In genomic region chr5:130144334-130145312, GRCm38 (mm10) we compare ENCODE assay signal across 8 mouse cellular contexts. TPM values are rescaled to one million over a fixed set of nuclear protein-coding genes. Genes with fewer than 3 reads are reported as not detected.
DNase-seq lines count a peak whose midpoint lies in the region; ATAC-seq and TF ChIP-seq lines count a peak whose summit lies in the region.

Kctd7 (plus strand) TSS chr5:130144861.

- H3K4me1 ChIP-seq in hindbrain, postnatal 0 days (ENCODE audit: insufficient read depth, low read length) = peaks cover 12% of the 10 kb centered on the region

- DNase-seq in ZHBTc4 (ENCODE audit: low read depth, low spot score) = peak; percentile 98
- DNase-seq in gastrocnemius, adult 2 months = peak; percentile 97
- peak; percentile 98 for DNase-seq in hindbrain, postnatal 0 days (ENCODE audit: low spot score)
- DNase-seq in left cerebral cortex, adult 2 months (ENCODE audit: extremely low spot score in 1 of 2, low spot score in 2 of 2) = peak; percentile 92 to 95
- DNase-seq in right cerebral cortex, adult 2 months (ENCODE audit: low spot score in 2 of 2) = peak; percentile 98
- peak; percentile 97 for DNase-seq in urinary bladder, postnatal 14 days (ENCODE audit: low spot score)

- ATAC-seq in common myeloid progenitor, adult 5-6 weeks (replicated peaks; ENCODE audit: low read depth, poor library complexity, severe bottlenecking) = peak; percentile 80
- ATAC-seq in hindbrain, postnatal 0 days = peak; percentile 97
- ATAC-seq in megakaryocyte, adult 5-6 weeks (ENCODE audit: poor library complexity, severe bottlenecking) = peak; percentile 81

- intact Hi-C loops in gastrocnemius, adult 2 months (cut with DNase I) = loop anchor here (10.0 kb wide), 1 partner anchor 230 kb away; no protein-coding TSS in a partner anchor
- intact Hi-C loops in left cerebral cortex, adult 2 months (cut with DNase I) = loop anchor here (5.0 kb wide), 1 partner anchor 117 kb away; the partner anchor contains the start of genes Asl and Crcp

- H3K4me2 ChIP-seq in hindbrain, postnatal 0 days (ENCODE audit: low read depth, low read length) = peak within 1 kb of the TSS; percentile 94

- H3K27me3 ChIP-seq in hindbrain, postnatal 0 days (ENCODE audit: insufficient read depth, low read length) = no peaks in the 10 kb centered on the region

- 1% methylated on average over 66 of the region's 66 CpGs for WGBS in hindbrain, postnatal 0 days

- TF ChIP-seq CTCF in gastrocnemius, adult 2 months (IDR thresholded peaks at IDR 0.05) = peak; percentile 57
- peak; percentile 72 for TF ChIP-seq CTCF in hindbrain, postnatal 0 days (IDR thresholded peaks at IDR 0.05; ENCODE audit: low read depth)
- peak; percentile 24; the same call in 1 of the 2 replicates for TF ChIP-seq CTCF in left cerebral cortex, adult 2 months (IDR thresholded peaks at IDR 0.05)

- H3K4me3 ChIP-seq in gastrocnemius, adult 2 months = peak within 1 kb of the TSS; percentile 78
- peak within 1 kb of the TSS; percentile 73 for H3K4me3 ChIP-seq in hindbrain, postnatal 0 days (ENCODE audit: low read length)
- H3K4me3 ChIP-seq in left cerebral cortex, adult 2 months = peak within 1 kb of the TSS; percentile 95

- peak within 1 kb of the TSS; percentile 94 for H3K27ac ChIP-seq in gastrocnemius, adult 2 months
- peak within 1 kb of the TSS; percentile 94 for H3K27ac ChIP-seq in hindbrain, postnatal 0 days
- peak within 1 kb of the TSS; percentile 87 for H3K27ac ChIP-seq in left cerebral cortex, adult 2 months

- peaks cover 9% of the 10 kb centered on the region; the same call in 1 of the 2 replicates for H3K36me3 ChIP-seq in hindbrain, postnatal 0 days (ENCODE audit: insufficient read depth, low read length)

- H3K9ac ChIP-seq in hindbrain, postnatal 0 days (replicated peaks; ENCODE audit: low read length) = peak within 1 kb of the TSS; percentile 75

- no peaks in the 10 kb centered on the region for H3K9me3 ChIP-seq in hindbrain, postnatal 0 days (ENCODE audit: low read length)

RNA-seq across cellular contexts. Expression of gene Kctd7, which starts in this region (rescaled TPM):
- total RNA-seq in common myeloid progenitor, adult 5-6 weeks (2017) = 2.3 and 9.3 TPM in 2 replicates
- 1 to 10 TPM; 2.4 to 2.9 TPM for total RNA-seq in gastrocnemius, adult 2 months (2021)
- 20.8 and 31.7 TPM in 2 replicates for total RNA-seq in hindbrain, postnatal 0 days (2014; rRNA removed)
- polyA plus RNA-seq in hindbrain, postnatal 0 days (2015; fragmentation: Nextera tagmentation; extraction: Ambion mirVana) = 10.9 and 11.2 TPM in 2 replicates
- total RNA-seq in left cerebral cortex, adult 2 months (2021) = 10 to 100 TPM; 13.2 to 13.8 TPM
- 1.0 and 1.4 TPM in 2 replicates for total RNA-seq in megakaryocyte, adult 5-6 weeks (2015)
- 2.2 and 8.9 TPM in 2 replicates for total RNA-seq in megakaryocyte, adult 5-6 weeks (2017)

Comparison
In these comparisons a context has a peak if more than half of its experiments do, and no peak if none do; other contexts are left out.
1. Peak in every context shown above with its lines: DNase-seq, ATAC-seq, H3K4me3 ChIP-seq and H3K27ac ChIP-seq.